Mouse (Mus musculus) liver, postnatal 0 days (tissue): ENCODE data around the gene Gm43191. TPM values are rescaled to one million over a fixed set of nuclear protein-coding genes. Genes with fewer than 3 reads are reported as not detected.

Source experiments
- ATAC-seq: fragments of 200-750 bp; cut with Nextera tagmentation; 2 replicates; pipeline ENCODE4 v1.8.0; 2017; ENCODE audit warnings: mild to moderate bottlenecking, moderate library complexity
- DNase-seq: peaks from one replicate; pipeline ENCODE4 v3.0.0-alpha.2; 2016
- H3K27ac ChIP-seq: fragments of 300-500 bp; sonication (generic); 2 replicates; pipeline ENCODE4 v1.5.1; 2014; ENCODE audit warnings: antibody characterized with exemption, moderate library complexity, mild to moderate bottlenecking, low read depth
- H3K27me3 ChIP-seq: fragments of 300-500 bp; sonication (generic); 2 replicates; pipeline ENCODE4 v1.6.1; 2014; ENCODE audit warnings: low read length, control low read depth, mixed read lengths; ENCODE audit not compliant: insufficient read depth
- H3K36me3 ChIP-seq: fragments of 300-500 bp; sonication (generic); replicated peaks from 2 replicates; pipeline ENCODE4 v1.6.1; 2014; ENCODE audit warnings: mild to moderate bottlenecking, control low read depth, low read length, moderate library complexity, mixed read lengths; ENCODE audit not compliant: insufficient read depth
- H3K4me1 ChIP-seq: fragments of 300-500 bp; sonication (generic); 2 replicates; pipeline ENCODE4 v1.6.1; 2014; ENCODE audit warnings: antibody characterized with exemption, mild to moderate bottlenecking, control low read depth; ENCODE audit not compliant: insufficient read depth
- H3K4me2 ChIP-seq: fragments of 300-500 bp; sonication (generic); 2 replicates; pipeline ENCODE4 v1.6.1; 2014; ENCODE audit warnings: low read depth, mild to moderate bottlenecking, low read length, moderate library complexity, mixed read lengths
- H3K4me3 ChIP-seq: fragments of 300-500 bp; sonication (generic); 2 replicates; pipeline ENCODE4 v1.5.1; 2014; ENCODE audit warnings: low read depth, low read length
- H3K9ac ChIP-seq: fragments of 300-500 bp; sonication (generic); replicated peaks from 2 replicates; pipeline ENCODE4 v1.6.1; 2014; ENCODE audit warnings: mild to moderate bottlenecking, moderate library complexity
- H3K9me3 ChIP-seq: fragments of 300-500 bp; sonication (generic); 2 replicates; pipeline ENCODE4 v1.6.1; 2016; ENCODE audit warnings: mild to moderate bottlenecking, control low read depth, low read length, mixed read lengths
- CTCF ChIP-seq: sonication (generic); IDR thresholded peaks from 2 replicates; pipeline ENCODE4 v1.5.1; 2016; ENCODE audit warnings: antibody characterized with exemption, low read depth
- EP300 ChIP-seq: IDR thresholded peaks from 2 replicates; pipeline ENCODE4 v1.6.1; 2016; ENCODE audit warnings: antibody characterized with exemption, low read depth, mild to moderate bottlenecking
- WGBS: fragments of 180-500 bp; shearing (Covaris S2); extraction: QIAGEN DNeasy Blood & Tissue Kit; methylation state at CpG from one replicate; pipeline ENCODE4 v1.1.7; 2014; ENCODE audit not compliant: insufficient replicate concordance; 5-methylcytosine and 5-hydroxymethylcytosine counted together
- polyA plus RNA-seq: library from polyadenylated mRNA; unstranded; fragments of >200 nt; fragmentation: Nextera tagmentation; extraction: Ambion mirVana; gene quantifications from 2 replicates; pipeline ENCODE4 v1.2.1, GENCODE M21; 2015

The Gm43191 gene
- polyA plus RNA-seq, 1 experiment from 2014 or later: not detected

GRCm38 (mm10) chr3:116595603-116595991 lies 85.5 kb downstream of the Gm43191 start:
- Histone ChIP-seq H3K9me3 (no peaks in the 10 kb centered on the region), H3K4me2 (peak overlapping the region; percentile 79), H3K4me1 (peaks cover 12% of the 10 kb centered on the region; the same call in 1 of the 2 replicates), H3K9ac (peak overlapping the region; percentile 80), H3K27ac (peak overlapping the region; percentile 66), H3K4me3 (peak overlapping the region; percentile 92), H3K36me3 (peaks cover 8% of the 10 kb centered on the region), H3K27me3 (no peaks in the 10 kb centered on the region)
- no peak for TF ChIP-seq CTCF
- TF ChIP-seq EP300: no peak
- no peak for DNase-seq
- WGBS: 7% methylated on average over 10 of the region's 10 CpGs
- ATAC-seq: no peak

GRCm38 (mm10) chr3:116594728-116595602 lies 86.1 kb downstream of the Gm43191 start, which contains the start of gene Sass6:
Gene Sass6, plus strand, starts transcription at chr3:116594982.
- Histone ChIP-seq H3K27ac (peak within 1 kb of the TSS; percentile 82), H3K27me3 (no peaks in the 10 kb centered on the region), H3K9ac (peak within 1 kb of the TSS; percentile 80), H3K4me2 (peak within 1 kb of the TSS; percentile 79), H3K4me3 (peak within 1 kb of the TSS; percentile 92), H3K36me3 (peaks cover 8% of the 10 kb centered on the region), H3K4me1 (peaks cover 12% of the 10 kb centered on the region; the same call in 1 of the 2 replicates), H3K9me3 (no peaks in the 10 kb centered on the region)
- under 1% methylated on average over 64 of the region's 65 CpGs for WGBS
- TF ChIP-seq CTCF (no peak), EP300 (peak; percentile 77; the same call in 1 of the 2 replicates)
- ATAC-seq: peak; percentile 97
- DNase-seq: peak; percentile 99

GRCm38 (mm10) chr3:116594076-116594727 lies 86.9 kb downstream of the Gm43191 start:
- H3K4me2 ChIP-seq: peak overlapping the region; percentile 79
- ATAC-seq: peak; percentile 62
- DNase-seq: no peak

More at GRCm38 (mm10) chr3:116594076-116594727, 86.9 kb downstream of the Gm43191 start:
- H3K27ac ChIP-seq: peak overlapping the region; percentile 82
- H3K4me1 ChIP-seq: peaks cover 12% of the 10 kb centered on the region; the same call in 1 of the 2 replicates
- WGBS: 2% methylated on average over 21 of the region's 22 CpGs
- peaks cover 16% of the 10 kb centered on the region for H3K36me3 ChIP-seq
- H3K9ac ChIP-seq: peak overlapping the region; percentile 80
- no peaks in the 10 kb centered on the region for H3K27me3 ChIP-seq
- H3K4me3 ChIP-seq: peak overlapping the region; percentile 92
- TF ChIP-seq EP300 (no peak), CTCF (peak; percentile 37; the same call in 1 of the 2 replicates)
- H3K9me3 ChIP-seq: no peaks in the 10 kb centered on the region

Other genes starting within 250 kb of the Gm43191 start
- gene Rtca, start 173.1 kb downstream of the Gm43191 start, polyA plus RNA-seq: 20.3 and 20.9 TPM in 2 replicates
- 15.0 and 17.4 TPM in 2 replicates for gene Dbt, start 168.2 kb downstream of the Gm43191 start, polyA plus RNA-seq
- 1.6 and 1.9 TPM in 2 replicates for gene Lrrc39, start 118.3 kb downstream of the Gm43191 start, polyA plus RNA-seq
- gene Sass6, start 86.3 kb downstream of the Gm43191 start, polyA plus RNA-seq: 6.5 and 7.4 TPM in 2 replicates
- gene Trmt13, start 66.7 kb downstream of the Gm43191 start, polyA plus RNA-seq: 7.4 and 7.6 TPM in 2 replicates
- 28.2 and 30.5 TPM in 2 replicates for gene Mfsd14a, start 18.6 kb downstream of the Gm43191 start, polyA plus RNA-seq
- gene Slc35a3, start 31.6 kb upstream of the Gm43191 start, polyA plus RNA-seq: 6.0 and 7.5 TPM in 2 replicates
- gene Agl, start 126.9 kb upstream of the Gm43191 start, polyA plus RNA-seq: 8.4 and 9.1 TPM in 2 replicates
- 20.6 and 22.7 TPM in 2 replicates for gene Frrs1, start 178.2 kb upstream of the Gm43191 start, polyA plus RNA-seq